Mouse (Mus musculus) WW6 (cell line): ENCODE results near the gene Msx2.

ENCODE experiments used
- DNase-seq: peaks from one replicate; pipeline ENCODE4 v3.0.0-alpha.2; 2013; ENCODE audit warnings: low read depth, low spot score

The Msx2 gene

GRCm38 (mm10) chr13:53472614-53473124, at the start of gene Msx2:
Gene Msx2, minus strand, starts transcription at chr13:53473074.
- DNase-seq, result no peak

- DNase-seq, result no peak
These were observed 48.6 kb upstream of the Msx2 start for GRCm38 (mm10) chr13:53521468-53521867.

- no peak for DNase-seq
These were observed 47.6 kb upstream of the Msx2 start for GRCm38 (mm10) chr13:53520343-53520937.

GRCm38 (mm10) chr13:53519727-53520126, 46.9 kb upstream of the Msx2 start:
- DNase-seq, result no peak

- DNase-seq, result no peak
These were observed 45.4 kb upstream of the Msx2 start for GRCm38 (mm10) chr13:53518306-53518705.

GRCm38 (mm10) chr13:53514574-53514973, 41.7 kb upstream of the Msx2 start:
- DNase-seq, result no peak

GRCm38 (mm10) chr13:53511366-53511765, 38.5 kb upstream of the Msx2 start:
- no peak for DNase-seq

GRCm38 (mm10) chr13:53502406-53502805, 29.5 kb upstream of the Msx2 start:
- no peak for DNase-seq

GRCm38 (mm10) chr13:53501561-53502253, 28.8 kb upstream of the Msx2 start:
- no peak for DNase-seq

GRCm38 (mm10) chr13:53501057-53501456, 28.2 kb upstream of the Msx2 start:
- DNase-seq, result no peak

GRCm38 (mm10) chr13:53486512-53486911, 13.6 kb upstream of the Msx2 start:
- no peak for DNase-seq

- DNase-seq, result peak; percentile 67
These were observed 2.9 kb upstream of the Msx2 start for GRCm38 (mm10) chr13:53475701-53476188.

GRCm38 (mm10) chr13:53474491-53474890, 1.6 kb upstream of the Msx2 start:
- DNase-seq, result no peak

GRCm38 (mm10) chr13:53473991-53474390, 1.1 kb upstream of the Msx2 start:
- DNase-seq, result no peak

GRCm38 (mm10) chr13:53473291-53473690, 417 bp upstream of the Msx2 start:
- DNase-seq, result no peak

GRCm38 (mm10) chr13:53471926-53472613, 804 bp downstream of the Msx2 start:
- DNase-seq, result no peak

- no peak for DNase-seq
These were observed 1.5 kb downstream of the Msx2 start for GRCm38 (mm10) chr13:53471411-53471810.

GRCm38 (mm10) chr13:53470437-53471151, 2.3 kb downstream of the Msx2 start:
- no peak for DNase-seq

GRCm38 (mm10) chr13:53469756-53470155, 3.1 kb downstream of the Msx2 start:
- no peak for DNase-seq

- no peak for DNase-seq
These were observed 4.7 kb downstream of the Msx2 start for GRCm38 (mm10) chr13:53468171-53468570.

GRCm38 (mm10) chr13:53466189-53466866, 6.5 kb downstream of the Msx2 start:
- no peak for DNase-seq
